Mouse (Mus musculus): ENCODE measurements at regions not wholly inside any gene's neighbourhood (a gene's known extent, or its start where the extent isn't known, plus 50 kb on each side); places are given as distances from the start of the nearest gene placed in this dataset.

DNA sequence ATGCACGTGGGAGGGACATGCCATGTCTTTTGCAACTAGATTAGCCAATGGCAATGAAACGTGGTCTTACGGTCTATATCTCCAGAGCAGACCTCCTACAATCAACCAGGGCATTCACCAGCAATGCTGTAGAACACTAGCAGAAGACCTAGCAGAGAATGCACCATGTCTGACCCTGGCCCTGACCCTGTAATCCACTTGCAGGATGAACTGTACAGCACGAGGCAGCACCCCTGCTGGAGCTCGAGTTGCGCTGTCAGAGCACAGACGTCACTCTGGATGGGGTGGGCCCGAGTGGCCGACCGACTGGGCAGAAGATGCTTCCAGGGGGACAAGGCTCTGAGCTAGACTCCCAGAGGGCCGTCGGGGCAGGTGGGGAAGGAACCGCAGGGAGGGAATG lies 110.4 kb upstream of the Klf14 start:
- WGBS: 81% methylated on average over 13 of the region's 13 CpGs
- no peak for ATAC-seq (ENCODE audit: low FRiP score)
- no peaks in the 10 kb centered on the region for H3K36me3 ChIP-seq
- no peak overlapping the region for H3K9ac ChIP-seq
- H3K4me3 ChIP-seq: no peak overlapping the region
- no peaks in the 10 kb centered on the region for H3K27me3 ChIP-seq
- H3K4me1 ChIP-seq (replicated peaks): no peaks in the 10 kb centered on the region
- no peak overlapping the region for H3K27ac ChIP-seq
- no peak overlapping the region for H3K4me2 ChIP-seq
- H3K9me3 ChIP-seq: no peaks in the 10 kb centered on the region

- Histone ChIP-seq H3K4me3 (no peak overlapping the region), H3K27me3 (no peaks in the 10 kb centered on the region), H3K27ac (no peak overlapping the region), H3K4me1 (replicated peaks) (peaks cover 2% of the 10 kb centered on the region; the same call in 1 of the 2 replicates), H3K36me3 (no peaks in the 10 kb centered on the region), H3K4me2 (no peak overlapping the region), H3K9ac (no peak overlapping the region), H3K9me3 (no peaks in the 10 kb centered on the region)
- ATAC-seq (ENCODE audit: low FRiP score): no peak
- 91% methylated on average over 6 of the region's 6 CpGs for WGBS
Observed at GRCm38 (mm10) chr6:31070537-31070936, 111.7 kb upstream of the Klf14 start.

DNA sequence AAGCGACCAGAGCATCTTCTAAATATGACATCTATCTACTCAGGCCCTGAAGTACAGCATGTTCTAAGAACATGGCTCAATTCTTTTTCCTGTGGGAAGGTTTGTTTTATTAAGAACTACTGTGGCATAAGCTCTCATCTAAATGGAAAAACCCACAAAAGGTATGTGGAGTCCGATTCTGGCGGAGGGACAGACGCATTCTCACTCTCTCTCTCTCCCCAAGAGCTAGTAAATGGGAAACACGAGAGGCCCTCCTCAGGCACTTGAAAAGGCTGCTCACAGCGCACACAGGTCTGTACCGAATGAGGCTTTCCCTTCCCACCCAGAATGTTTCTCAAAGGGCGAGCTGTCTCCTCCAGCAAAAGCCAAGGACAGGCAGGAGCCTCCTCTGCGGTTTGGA lies 112.1 kb upstream of the Klf14 start:
- 84% methylated on average over 9 of the region's 9 CpGs for WGBS
- no peaks in the 10 kb centered on the region for H3K27me3 ChIP-seq
- H3K9me3 ChIP-seq: no peaks in the 10 kb centered on the region
- H3K4me1 ChIP-seq (replicated peaks): peaks cover 6% of the 10 kb centered on the region
- H3K36me3 ChIP-seq: no peaks in the 10 kb centered on the region
- H3K27ac ChIP-seq: no peak overlapping the region
- ATAC-seq (ENCODE audit: low FRiP score): no peak
- H3K9ac ChIP-seq: no peak overlapping the region
- no peak overlapping the region for H3K4me3 ChIP-seq
- no peak overlapping the region for H3K4me2 ChIP-seq

GRCm38 (mm10) chr6:31072072-31072471 lies 113.2 kb upstream of the Klf14 start:
- Histone ChIP-seq H3K27me3 (no peaks in the 10 kb centered on the region), H3K4me3 (no peak overlapping the region), H3K9me3 (no peaks in the 10 kb centered on the region), H3K4me1 (replicated peaks) (peaks cover 9% of the 10 kb centered on the region), H3K36me3 (no peaks in the 10 kb centered on the region), H3K4me2 (no peak overlapping the region), H3K9ac (no peak overlapping the region), H3K27ac (no peak overlapping the region)
- WGBS: 87% methylated on average over 7 of the region's 7 CpGs
- no peak for ATAC-seq (ENCODE audit: low FRiP score)

DNA sequence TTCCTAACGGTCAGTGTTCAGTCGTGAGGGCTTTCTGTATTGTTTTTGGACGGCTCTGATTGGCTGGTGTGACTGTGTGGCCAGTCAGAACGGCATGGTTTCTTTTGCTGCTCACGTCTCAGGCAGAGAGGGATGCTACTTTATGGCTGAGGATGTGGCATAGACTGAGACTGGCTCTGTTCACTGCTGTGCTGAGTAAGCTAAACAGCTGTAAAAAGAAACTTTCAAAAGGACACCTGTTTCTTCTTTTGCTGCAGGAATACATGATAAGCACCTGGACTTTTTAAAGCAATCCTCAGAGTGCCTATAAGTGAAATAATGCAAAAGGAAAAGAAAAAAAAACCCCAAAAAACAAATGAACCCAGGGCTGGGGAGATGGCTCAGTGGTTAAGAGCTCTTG lies 113.7 kb upstream of the Klf14 start:
- H3K4me3 ChIP-seq: no peak overlapping the region
- H3K9me3 ChIP-seq: no peaks in the 10 kb centered on the region
- H3K9ac ChIP-seq: no peak overlapping the region
- ATAC-seq (ENCODE audit: low FRiP score): no peak
- peaks cover 9% of the 10 kb centered on the region for H3K4me1 ChIP-seq (replicated peaks)
- no peak overlapping the region for H3K27ac ChIP-seq
- no peaks in the 10 kb centered on the region for H3K36me3 ChIP-seq
- H3K4me2 ChIP-seq: no peak overlapping the region
- 43% methylated on average over 5 of the region's 5 CpGs for WGBS
- no peaks in the 10 kb centered on the region for H3K27me3 ChIP-seq

GRCm38 (mm10) chr6:31073338-31073737 lies 114.5 kb upstream of the Klf14 start:
- no peak overlapping the region for H3K4me2 ChIP-seq
- H3K36me3 ChIP-seq: no peaks in the 10 kb centered on the region
- ATAC-seq (ENCODE audit: low FRiP score): no peak
- H3K27me3 ChIP-seq: no peaks in the 10 kb centered on the region
- H3K9me3 ChIP-seq: no peaks in the 10 kb centered on the region
- peaks cover 9% of the 10 kb centered on the region for H3K4me1 ChIP-seq (replicated peaks)
- H3K9ac ChIP-seq: no peak overlapping the region
- no peak overlapping the region for H3K4me3 ChIP-seq
- WGBS: 88% methylated on average over 8 of the region's 8 CpGs
- H3K27ac ChIP-seq: no peak overlapping the region

- H3K27ac ChIP-seq: no peak overlapping the region
- no peaks in the 10 kb centered on the region for H3K9me3 ChIP-seq
- 72% methylated on average over 9 of the region's 9 CpGs for WGBS
- no peak overlapping the region for H3K4me3 ChIP-seq
- no peaks in the 10 kb centered on the region for H3K36me3 ChIP-seq
- H3K9ac ChIP-seq: no peak overlapping the region
- H3K27me3 ChIP-seq: no peaks in the 10 kb centered on the region
- ATAC-seq (ENCODE audit: low FRiP score): no peak
- peaks cover 9% of the 10 kb centered on the region for H3K4me1 ChIP-seq (replicated peaks)
- no peak overlapping the region for H3K4me2 ChIP-seq
Observed at GRCm38 (mm10) chr6:31074394-31074793, 115.5 kb upstream of the Klf14 start.

- no peak for ATAC-seq (ENCODE audit: low FRiP score)
- Histone ChIP-seq H3K27me3 (no peaks in the 10 kb centered on the region), H3K27ac (no peak overlapping the region), H3K9ac (no peak overlapping the region), H3K9me3 (no peaks in the 10 kb centered on the region), H3K36me3 (no peaks in the 10 kb centered on the region), H3K4me3 (no peak overlapping the region), H3K4me2 (no peak overlapping the region), H3K4me1 (replicated peaks) (peaks cover 9% of the 10 kb centered on the region)
- 29% methylated on average over 2 of the region's 2 CpGs for WGBS
Observed at GRCm38 (mm10) chr6:31075209-31075571, 116.3 kb upstream of the Klf14 start.

DNA sequence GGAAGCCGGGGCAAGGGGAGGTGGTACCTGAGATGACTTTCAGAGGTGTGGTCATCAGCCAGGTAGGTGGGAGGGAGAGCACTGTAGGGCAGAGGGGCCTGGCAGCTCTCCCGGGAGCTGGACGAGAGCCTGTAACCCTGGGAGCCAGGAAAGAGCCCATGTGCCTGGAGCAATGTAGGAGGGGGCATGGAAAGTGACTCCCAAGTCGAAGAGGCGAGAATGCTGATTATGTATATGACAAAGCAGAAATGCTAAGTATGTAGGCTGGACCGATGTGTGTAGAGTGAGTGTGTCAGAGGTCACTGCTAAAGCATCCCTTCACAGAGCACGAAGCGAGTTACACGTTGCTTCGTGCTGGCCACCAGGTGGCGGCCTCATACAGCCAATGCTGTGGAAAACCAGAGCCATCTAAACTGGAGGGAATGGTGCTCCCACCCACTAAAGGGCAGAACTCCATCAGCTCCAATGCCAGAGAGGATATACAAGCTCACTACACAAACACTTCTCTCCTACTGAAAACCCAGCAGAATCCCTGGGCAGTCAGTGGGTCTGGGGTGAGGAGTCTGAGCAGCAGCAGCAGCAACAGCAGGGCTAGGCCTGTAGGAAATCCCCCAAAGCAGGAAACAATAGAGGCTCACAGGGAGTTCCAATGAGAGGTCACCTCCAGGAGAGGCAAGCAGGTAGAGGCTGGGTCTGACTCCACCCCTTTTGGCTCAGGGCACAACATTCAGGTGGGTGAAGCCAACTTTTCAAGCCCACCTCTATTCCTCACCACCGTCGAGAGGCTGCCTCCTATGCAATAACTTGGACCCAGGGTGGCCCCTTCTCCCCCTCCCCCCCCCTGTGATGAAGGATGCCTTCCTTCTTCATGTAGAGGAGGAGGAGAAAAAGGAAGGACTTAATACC lies 116.9 kb upstream of the Klf14 start:
- Histone ChIP-seq H3K9ac (no peak overlapping the region), H3K4me2 (no peak overlapping the region), H3K9me3 (no peaks in the 10 kb centered on the region), H3K27ac (no peak overlapping the region), H3K27me3 (no peaks in the 10 kb centered on the region), H3K4me1 (replicated peaks) (peaks cover 9% of the 10 kb centered on the region), H3K4me3 (no peak overlapping the region), H3K36me3 (no peaks in the 10 kb centered on the region)
- WGBS: 19% methylated on average over 13 of the region's 13 CpGs
- ATAC-seq (ENCODE audit: low FRiP score): peak; percentile 79

DNA sequence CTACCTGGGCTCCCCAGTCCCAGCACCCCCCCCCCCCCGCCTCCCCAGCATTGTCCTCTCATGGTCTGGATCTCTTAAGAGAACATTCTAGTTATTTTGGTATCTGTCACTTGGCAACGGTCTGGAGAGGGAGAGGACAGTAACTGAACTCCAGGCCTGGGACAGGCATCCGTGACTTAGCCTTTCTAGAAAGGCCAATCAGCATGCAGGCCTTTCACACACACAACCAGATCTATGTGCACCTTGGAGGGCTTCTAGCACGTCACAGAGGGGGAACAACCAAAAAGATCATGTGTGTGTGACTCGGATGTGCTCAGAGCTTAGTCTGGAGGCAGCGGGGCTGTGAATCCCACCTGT lies 117.6 kb upstream of the Klf14 start:
- Histone ChIP-seq H3K4me2 (no peak overlapping the region), H3K9me3 (no peaks in the 10 kb centered on the region), H3K27ac (no peak overlapping the region), H3K27me3 (no peaks in the 10 kb centered on the region), H3K36me3 (no peaks in the 10 kb centered on the region), H3K4me3 (no peak overlapping the region), H3K9ac (no peak overlapping the region), H3K4me1 (replicated peaks) (peaks cover 9% of the 10 kb centered on the region)
- ATAC-seq (ENCODE audit: low FRiP score): no peak
- WGBS: 64% methylated on average over 6 of the region's 6 CpGs

- Histone ChIP-seq H3K27ac (no peak overlapping the region), H3K4me1 (replicated peaks) (peaks cover 9% of the 10 kb centered on the region), H3K9me3 (no peaks in the 10 kb centered on the region), H3K4me3 (no peak overlapping the region), H3K4me2 (no peak overlapping the region), H3K36me3 (no peaks in the 10 kb centered on the region), H3K9ac (no peak overlapping the region), H3K27me3 (no peaks in the 10 kb centered on the region)
- 80% methylated on average over 9 of the region's 9 CpGs for WGBS
- ATAC-seq (ENCODE audit: low FRiP score): no peak
Observed at GRCm38 (mm10) chr6:31077216-31077615, 118.3 kb upstream of the Klf14 start.

GRCm38 (mm10) chr6:31077779-31078178 lies 118.9 kb upstream of the Klf14 start:
- Histone ChIP-seq H3K36me3 (no peaks in the 10 kb centered on the region), H3K9me3 (no peaks in the 10 kb centered on the region), H3K27ac (no peak overlapping the region), H3K4me3 (no peak overlapping the region), H3K4me1 (replicated peaks) (peaks cover 9% of the 10 kb centered on the region), H3K9ac (no peak overlapping the region), H3K27me3 (0 out of 2 replicates have a peak, but pooled peaks cover under 1% of the 10 kb centered on the region), H3K4me2 (no peak overlapping the region)
- ATAC-seq (ENCODE audit: low FRiP score): no peak
- 84% methylated on average over 9 of the region's 9 CpGs for WGBS

GRCm38 (mm10) chr6:31078413-31078812 lies 119.5 kb upstream of the Klf14 start:
- Histone ChIP-seq H3K9ac (no peak overlapping the region), H3K27ac (no peak overlapping the region), H3K9me3 (no peaks in the 10 kb centered on the region), H3K36me3 (no peaks in the 10 kb centered on the region), H3K4me1 (replicated peaks) (peaks cover 9% of the 10 kb centered on the region), H3K4me3 (no peak overlapping the region), H3K4me2 (no peak overlapping the region), H3K27me3 (0 out of 2 replicates have a peak, but pooled peaks cover 4% of the 10 kb centered on the region)
- WGBS: 75% methylated on average over 6 of the region's 6 CpGs
- no peak for ATAC-seq (ENCODE audit: low FRiP score)

Data from hindbrain, embryonic 13.5 days (tissue).